Mouse (Mus musculus) limb, embryonic 13.5 days (tissue): ENCODE results near the gene Xdh. TPM values are rescaled to one million over a fixed set of nuclear protein-coding genes. Genes with fewer than 3 reads are reported as not detected.

ENCODE experiments used
- polyA plus RNA-seq: library from polyadenylated mRNA; unstranded; fragments of >200 nt; fragmentation: Nextera tagmentation; extraction: Ambion mirVana; gene quantifications from 2 replicates; pipeline ENCODE4 v1.2.1, GENCODE M21; 2015

The Xdh gene
- polyA plus RNA-seq, 1 experiment from 2014 or later = 0.62 TPM

Other genes with a start within 250 kb of the Xdh start
- gene Galnt14, start 239.7 kb downstream of the Xdh start, polyA plus RNA-seq = 2.3 and 2.8 TPM in 2 replicates
- 5.8 and 6.1 TPM in 2 replicates for gene Ehd3, start 146.1 kb downstream of the Xdh start, polyA plus RNA-seq
- 1.7 and 2.5 TPM in 2 replicates for gene Srd5a2, start 97.7 kb upstream of the Xdh start, polyA plus RNA-seq